Mouse (Mus musculus): ENCODE results near the gene Oas1f. TPM values are rescaled to one million over a fixed set of nuclear protein-coding genes. Genes with fewer than 3 reads are reported as not detected.

The Oas1f gene
- total RNA-seq, 2 experiments from 2014 or later, result not detected

Small RNAs within 50 kb of the gene (microRNA-seq; reads per million reads assigned to microRNA genes)
- 0 reads per million in 2 experiments for gene Gm22907 (ENCODE audit: borderline number of aligned reads in 2 of 2)

Other genes starting within 250 kb of the Oas1f start
- 10 to 100 TPM; 14.2 to 16.9 TPM for gene Rita1, start 234.8 kb upstream of the Oas1f start, total RNA-seq (2021)
- 10 to 100 TPM; 44.1 to 57.6 TPM for gene Ddx54, start 234.6 kb upstream of the Oas1f start, total RNA-seq (2021)
- under 1 TPM in 1 of 2 experiments, not detected in 1; 0.33 TPM for gene Cfap73, start 213.1 kb upstream of the Oas1f start, total RNA-seq (2021)
- 10 to 100 TPM in 1 of 2 experiments, 1 to 10 TPM in 1; 4.3 to 14.1 TPM for gene Rasal1, start 198.6 kb upstream of the Oas1f start, total RNA-seq (2021)
- 10 to 100 TPM in 1 of 2 experiments, 1 to 10 TPM in 1; 6.0 to 12.3 TPM for gene Dtx1, start 135.4 kb upstream of the Oas1f start, total RNA-seq (2021)
- 1 to 10 TPM in 1 of 2 experiments, under 1 TPM in 1; 0.99 to 1.1 TPM for gene Oas2, start 97.5 kb upstream of the Oas1f start, total RNA-seq (2021)
- under 1 TPM; 0.50 to 0.64 TPM for gene Oas3, start 69.7 kb upstream of the Oas1f start, total RNA-seq (2021)
- gene Oas1e, start 51.8 kb upstream of the Oas1f start, total RNA-seq (2021), result not detected
- gene Oas1c, start 34.9 kb upstream of the Oas1f start, total RNA-seq (2021), result under 1 TPM; 0.46 to 0.64 TPM
- not detected for gene Oas1h, start 14.1 kb downstream of the Oas1f start, total RNA-seq (2021)
- gene Oas1g, start 40.2 kb downstream of the Oas1f start, total RNA-seq (2021), result 1 to 10 TPM in 1 of 2 experiments, under 1 TPM in 1; 0.90 to 1.2 TPM
- 1 to 10 TPM; 2.4 to 2.8 TPM for gene Oas1a, start 60.2 kb downstream of the Oas1f start, total RNA-seq (2021)
- gene Oas1d, start 67.2 kb downstream of the Oas1f start, total RNA-seq (2021), result not detected
- 1 to 10 TPM; 3.3 to 3.6 TPM for gene Rph3a, start 162.7 kb downstream of the Oas1f start, total RNA-seq (2021)